Mouse (Mus musculus): Measurements from ENCODE around the gene Lmntd2. TPM values are rescaled to one million over a fixed set of nuclear protein-coding genes. Genes with fewer than 3 reads are reported as not detected.

The Lmntd2 gene
- total RNA-seq, 1 experiment from 2014 or later, result not detected

DNA sequence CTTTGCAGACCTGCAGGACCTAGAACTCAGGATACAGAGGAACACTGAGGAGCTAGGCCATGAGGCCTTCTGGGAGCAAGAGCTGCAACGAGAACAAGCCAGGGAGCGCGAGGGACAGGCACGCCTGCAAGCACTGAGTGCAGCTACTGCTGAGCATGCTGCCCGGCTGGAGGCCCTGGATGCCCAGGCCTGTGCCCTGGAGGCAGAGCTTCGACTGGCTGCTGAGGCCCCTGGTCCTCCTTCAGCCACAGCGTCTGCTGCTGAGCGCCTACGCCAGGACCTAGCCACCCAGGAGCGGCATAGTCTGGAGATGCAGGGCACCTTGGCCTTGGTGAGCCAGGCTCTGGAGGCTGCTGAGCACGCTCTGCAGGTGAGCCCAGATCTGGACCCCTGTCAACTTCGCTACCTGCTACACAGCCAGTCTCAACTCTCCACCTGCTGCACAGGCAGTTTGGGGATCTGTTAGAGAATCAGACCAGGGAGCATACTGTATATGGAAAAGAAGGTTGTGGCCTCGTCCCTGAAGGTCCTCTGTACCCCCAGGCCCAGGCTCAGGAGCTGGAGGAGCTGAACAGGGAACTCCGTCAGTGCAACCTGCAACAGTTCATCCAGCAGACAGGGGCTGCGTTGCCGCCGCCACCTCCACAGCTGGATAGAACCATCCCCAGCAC is 3.6 kb upstream of the Lmntd2 start:
- ATAC-seq (replicated peaks; ENCODE audit: insufficient number of reproducible peaks, low FRiP score, low TSS enrichment, poor library complexity, severe bottlenecking), result no peak

DNA sequence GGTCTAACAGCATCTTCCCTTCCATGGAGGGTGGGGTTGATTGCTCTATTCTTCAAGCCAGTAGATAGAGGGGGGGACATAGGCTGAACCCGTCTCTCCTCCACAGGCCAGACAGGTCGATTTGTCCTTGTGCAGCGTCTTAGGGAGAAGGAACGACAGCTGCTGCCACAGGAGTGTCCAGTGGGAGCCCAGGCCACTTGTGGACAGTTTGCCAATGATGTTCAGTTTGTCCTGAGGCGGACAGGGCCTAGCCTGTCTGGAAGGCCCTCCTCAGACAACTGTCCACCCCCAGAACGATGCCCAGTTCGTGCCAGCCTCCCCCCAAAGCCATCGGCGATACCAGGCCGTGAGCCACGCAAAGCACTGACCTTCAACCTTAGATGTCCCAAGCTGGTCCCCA is 3.0 kb upstream of the Lmntd2 start:
- no peak for ATAC-seq (replicated peaks; ENCODE audit: insufficient number of reproducible peaks, low FRiP score, low TSS enrichment, poor library complexity, severe bottlenecking)

DNA sequence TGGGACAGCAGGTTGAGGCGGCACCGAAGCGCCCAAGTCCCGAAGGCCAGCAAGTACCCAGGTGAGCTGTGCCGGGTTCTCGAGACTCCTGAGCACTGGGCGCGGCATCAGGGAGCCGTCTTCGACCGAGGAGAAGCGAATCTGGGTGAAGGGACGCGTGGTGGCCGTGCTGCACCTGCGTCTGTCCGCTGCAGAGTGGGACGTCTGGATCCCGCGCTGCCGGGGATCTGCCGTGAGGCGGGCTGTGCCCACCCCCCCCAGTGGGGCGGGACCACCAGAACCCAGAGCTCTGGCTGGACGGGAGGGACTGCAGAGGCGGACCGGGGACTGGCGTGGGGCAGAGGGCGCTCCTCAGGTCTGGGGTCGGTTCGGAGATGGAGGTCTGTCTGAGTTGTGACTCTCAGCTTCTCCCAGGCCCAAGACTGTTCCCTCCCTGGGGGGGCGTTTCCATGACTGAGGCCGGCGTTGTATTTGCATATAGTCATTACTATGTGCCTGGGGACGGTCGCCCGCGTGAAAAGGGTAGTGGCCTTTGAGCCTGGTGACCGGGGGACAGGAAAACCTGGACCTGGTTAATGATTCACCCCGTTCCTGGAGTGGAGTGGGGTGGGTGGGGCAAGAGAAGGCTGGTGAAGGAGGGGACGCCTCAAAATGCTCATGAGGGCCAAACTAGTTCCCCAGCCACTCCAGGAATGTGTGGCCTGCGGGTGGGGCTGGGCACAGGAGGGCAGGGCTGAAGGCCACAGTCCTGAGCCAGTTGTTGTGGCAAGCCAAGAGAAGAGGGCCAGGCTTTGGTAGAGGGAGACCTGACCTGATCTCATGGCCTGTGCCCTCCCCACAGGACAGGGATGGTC is 2.2 kb upstream of the Lmntd2 start:
- no peak for ATAC-seq (replicated peaks; ENCODE audit: insufficient number of reproducible peaks, low FRiP score, low TSS enrichment, poor library complexity, severe bottlenecking)

DNA sequence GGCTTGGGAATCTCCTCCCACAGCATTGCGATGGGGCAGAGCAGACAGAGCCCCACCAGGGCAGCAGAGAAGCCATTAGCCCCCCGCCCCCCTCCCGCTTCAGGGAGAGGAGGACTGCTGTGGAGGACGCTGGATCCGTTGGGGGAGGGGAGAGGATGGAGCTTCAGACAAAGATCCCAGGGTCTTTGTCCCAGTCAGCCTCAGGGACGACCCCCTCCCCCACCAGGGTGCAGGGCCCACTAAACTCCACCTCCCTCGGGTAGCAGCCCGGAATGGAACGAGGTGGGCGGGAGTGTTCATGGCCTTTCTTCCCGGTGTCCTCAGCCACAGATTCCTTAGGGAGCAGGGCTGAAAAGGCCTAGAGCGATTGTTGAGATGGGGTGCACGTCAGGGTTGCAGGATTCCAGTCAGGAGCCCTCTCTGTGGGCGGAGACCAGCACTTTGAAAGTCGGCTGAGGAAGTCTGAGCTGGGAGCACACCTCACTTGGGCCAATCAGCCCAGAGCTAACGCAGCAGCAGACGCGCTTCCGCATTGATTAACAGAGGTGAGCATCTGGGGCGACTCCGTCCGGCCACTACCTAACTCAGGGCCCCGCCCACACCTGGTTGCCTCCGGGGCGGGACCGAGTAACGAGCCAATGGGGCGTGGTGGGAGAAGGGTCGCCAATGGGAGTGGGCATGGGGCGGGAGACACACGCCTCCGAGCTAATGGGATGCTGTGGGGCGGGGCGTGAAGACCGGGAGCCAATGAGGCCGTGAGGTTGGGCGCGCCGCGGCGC is 1.4 kb upstream of the Lmntd2 start, which contains the start of gene Rassf7:
Rassf7 (plus strand) TSS at position 760 of the 779 bp plus-strand sequence.
- ATAC-seq (replicated peaks; ENCODE audit: insufficient number of reproducible peaks, low FRiP score, low TSS enrichment, poor library complexity, severe bottlenecking), result peak; percentile 88

DNA sequence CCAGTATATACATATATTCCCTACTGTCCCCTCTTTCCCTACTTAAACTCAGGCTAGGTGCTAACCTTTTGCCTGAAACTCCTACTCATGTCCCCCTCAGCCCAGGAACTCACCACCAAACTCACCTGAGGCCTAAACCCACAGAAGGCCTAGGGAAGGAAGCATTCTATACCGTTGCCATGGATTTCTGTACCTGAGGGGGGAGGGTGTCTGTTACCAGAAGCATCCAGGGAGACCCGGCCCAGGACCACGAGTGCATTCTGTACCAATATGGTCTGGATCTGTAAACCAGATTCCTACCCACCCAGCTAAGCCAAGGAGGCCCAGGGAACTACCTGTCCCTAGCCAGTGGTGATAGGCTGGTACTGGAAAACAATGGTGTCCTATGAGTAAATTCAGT is 430 bp upstream of the Lmntd2 start:
- ATAC-seq (replicated peaks; ENCODE audit: insufficient number of reproducible peaks, low FRiP score, low TSS enrichment, poor library complexity, severe bottlenecking), result no peak

DNA sequence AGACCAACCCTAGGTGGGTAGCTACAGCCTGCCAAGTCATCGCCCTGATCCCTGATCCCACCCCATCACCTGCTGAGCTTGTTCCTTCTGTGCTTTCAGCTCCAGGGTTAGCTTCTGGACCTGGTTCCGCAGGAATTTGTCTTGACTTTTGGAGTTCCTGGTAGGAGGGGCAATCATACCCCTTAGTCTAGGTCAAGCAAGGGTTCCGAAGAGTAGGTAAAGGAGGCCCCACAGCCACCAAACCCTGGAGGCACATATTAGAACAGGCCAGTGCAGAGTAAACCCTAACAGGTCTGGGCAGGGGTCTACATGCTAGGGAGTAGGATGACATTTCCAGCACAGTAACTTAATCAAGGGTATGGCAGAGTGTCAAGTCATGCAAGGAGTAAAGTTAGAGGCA is 747 bp downstream of the Lmntd2 start:
- no peak for ATAC-seq (replicated peaks; ENCODE audit: insufficient number of reproducible peaks, low FRiP score, low TSS enrichment, poor library complexity, severe bottlenecking)

DNA sequence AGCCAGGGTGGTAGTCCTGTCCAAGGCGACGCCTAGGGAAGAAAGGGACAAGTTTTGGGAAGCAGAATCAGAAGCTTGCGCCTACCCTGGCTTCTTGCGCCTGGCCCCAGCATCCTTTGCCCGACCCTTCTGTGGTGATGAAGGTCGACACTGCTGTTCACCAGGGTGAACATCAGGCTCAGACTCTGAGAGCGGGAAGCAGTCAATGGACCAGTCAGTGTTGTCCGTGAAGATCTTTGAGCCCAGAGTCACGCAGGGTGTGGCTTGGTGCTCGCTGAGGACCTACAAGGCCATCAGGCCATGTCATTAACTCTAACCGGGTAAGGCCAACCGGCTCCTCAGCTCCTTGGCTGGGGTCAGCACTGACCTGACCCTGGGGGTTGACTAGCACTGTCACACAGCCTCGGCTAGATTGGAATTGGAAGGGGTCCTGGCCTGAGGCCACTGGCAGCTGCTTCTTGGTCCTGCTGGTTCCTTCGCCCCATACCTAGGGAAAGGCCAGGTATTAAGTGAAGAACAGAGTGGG is 3.2 kb downstream of the Lmntd2 start:
- ATAC-seq (replicated peaks; ENCODE audit: insufficient number of reproducible peaks, low FRiP score, low TSS enrichment, poor library complexity, severe bottlenecking), result no peak

DNA sequence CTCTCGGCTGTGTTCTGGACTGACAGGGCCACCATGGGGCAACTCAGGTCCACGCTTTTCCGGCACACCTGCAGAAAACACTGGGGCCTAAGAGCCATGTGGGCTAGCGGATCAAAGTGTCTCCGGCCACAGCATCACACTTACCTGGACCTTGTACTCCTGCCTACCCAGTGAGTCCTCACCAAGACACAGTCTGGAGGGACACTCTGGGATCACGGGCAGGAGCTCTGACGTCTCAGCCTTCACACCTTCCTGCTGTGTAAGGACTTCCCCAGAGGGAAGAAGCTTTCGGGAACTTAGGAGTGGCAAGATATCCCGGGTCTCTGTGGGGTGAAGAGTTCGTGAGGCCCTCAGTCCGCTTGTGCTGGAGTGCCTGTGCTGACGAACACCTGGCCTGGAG is 3.7 kb downstream of the Lmntd2 start:
- no peak for ATAC-seq (replicated peaks; ENCODE audit: insufficient number of reproducible peaks, low FRiP score, low TSS enrichment, poor library complexity, severe bottlenecking)

DNA sequence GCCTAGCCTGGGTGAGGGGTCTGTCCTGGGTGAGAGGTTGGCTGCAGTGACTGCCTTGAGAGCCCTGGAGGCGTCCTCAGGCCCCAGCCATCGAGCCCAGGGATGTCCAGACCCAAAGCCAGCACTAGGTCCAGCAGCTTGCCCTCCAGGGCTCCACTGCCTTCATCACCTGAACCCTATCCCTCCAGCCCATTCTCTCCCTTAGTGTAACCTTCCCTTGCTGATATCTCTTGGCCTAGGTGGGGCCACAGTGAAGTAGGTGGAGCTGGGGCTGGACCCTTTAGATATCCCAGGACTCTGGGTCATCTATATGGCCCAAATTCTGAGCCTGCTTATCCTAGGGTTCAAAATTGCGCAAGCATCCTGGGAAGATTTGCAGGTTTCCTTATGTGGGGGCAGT is 4.4 kb downstream of the Lmntd2 start:
- ATAC-seq (replicated peaks; ENCODE audit: insufficient number of reproducible peaks, low FRiP score, low TSS enrichment, poor library complexity, severe bottlenecking), result no peak

DNA sequence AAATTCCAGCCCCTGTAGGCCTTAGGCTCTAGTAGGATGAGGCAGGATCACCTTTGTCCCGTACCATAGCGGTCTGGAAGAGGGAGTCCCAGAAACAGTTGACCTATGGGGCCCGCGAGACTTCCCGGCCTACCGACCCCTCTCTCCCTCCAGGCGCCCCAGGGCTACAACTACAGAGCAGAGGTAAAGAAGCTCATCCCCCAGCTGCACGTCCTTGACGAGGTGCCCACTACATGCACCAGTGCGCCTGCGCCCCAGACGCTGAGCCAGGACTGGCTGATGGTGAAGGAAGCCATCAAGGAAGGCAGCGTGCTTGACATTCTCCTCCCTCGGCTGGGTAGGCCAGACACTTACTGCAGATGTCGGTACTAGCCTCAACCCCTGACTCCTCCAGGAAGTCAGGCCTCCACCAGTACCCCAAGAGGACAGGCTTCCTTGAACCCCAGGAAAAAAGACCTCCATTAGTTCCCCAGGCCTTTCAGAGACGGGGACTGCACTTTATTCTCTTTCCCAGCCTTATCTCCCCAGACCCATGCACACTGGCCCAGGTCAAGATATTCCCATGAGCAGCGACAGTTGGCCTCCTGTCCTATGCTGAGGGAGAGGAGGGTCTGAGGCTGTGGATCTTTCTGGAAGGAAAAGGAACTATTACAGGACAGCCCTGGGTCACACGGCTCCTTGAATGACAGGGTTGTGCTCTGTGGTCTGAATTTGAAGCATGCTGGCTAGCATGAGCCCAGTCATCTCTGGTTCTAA is 7.5 kb downstream of the Lmntd2 start:
- ATAC-seq (replicated peaks; ENCODE audit: insufficient number of reproducible peaks, low FRiP score, low TSS enrichment, poor library complexity, severe bottlenecking), result no peak

DNA sequence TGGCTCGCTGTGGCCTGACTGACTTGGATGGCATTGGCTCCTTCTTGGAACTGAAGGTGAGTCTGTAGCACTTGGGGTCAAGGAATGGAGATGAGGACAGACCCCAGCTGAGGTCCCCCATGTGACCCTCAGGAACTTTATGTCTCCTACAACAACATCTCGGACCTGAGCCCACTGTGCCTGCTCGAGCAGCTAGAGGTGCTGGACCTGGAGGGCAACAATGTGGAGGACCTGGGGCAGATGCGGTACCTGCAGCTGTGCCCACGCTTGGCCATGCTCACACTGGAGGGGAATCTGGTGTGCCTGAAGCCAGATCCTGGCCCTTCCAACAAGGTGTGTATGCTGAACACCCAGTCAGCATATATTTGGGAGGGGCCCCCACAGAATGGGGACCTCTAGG is 8.4 kb downstream of the Lmntd2 start:
- no peak for ATAC-seq (replicated peaks; ENCODE audit: insufficient number of reproducible peaks, low FRiP score, low TSS enrichment, poor library complexity, severe bottlenecking)

DNA sequence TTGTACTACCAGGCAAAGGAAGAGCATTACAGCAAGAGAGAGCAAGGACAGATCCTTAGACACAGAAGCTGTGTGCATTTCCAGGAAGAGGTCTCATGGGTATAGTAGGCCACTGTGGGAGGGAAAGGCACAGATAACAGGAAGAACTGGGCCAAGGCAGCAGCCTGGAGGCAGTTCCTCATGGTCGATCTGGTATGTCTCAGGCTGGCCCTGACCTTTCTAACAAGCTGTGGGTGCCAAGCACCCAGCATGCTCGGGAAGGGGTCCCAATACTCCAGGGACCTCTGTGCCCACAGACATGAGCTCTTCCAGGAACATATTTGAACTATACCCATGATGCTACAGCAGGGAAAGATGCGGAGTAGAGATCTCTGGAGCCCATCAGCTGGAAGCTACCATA is 9.3 kb downstream of the Lmntd2 start:
- no peak for ATAC-seq (replicated peaks; ENCODE audit: insufficient number of reproducible peaks, low FRiP score, low TSS enrichment, poor library complexity, severe bottlenecking)

DNA sequence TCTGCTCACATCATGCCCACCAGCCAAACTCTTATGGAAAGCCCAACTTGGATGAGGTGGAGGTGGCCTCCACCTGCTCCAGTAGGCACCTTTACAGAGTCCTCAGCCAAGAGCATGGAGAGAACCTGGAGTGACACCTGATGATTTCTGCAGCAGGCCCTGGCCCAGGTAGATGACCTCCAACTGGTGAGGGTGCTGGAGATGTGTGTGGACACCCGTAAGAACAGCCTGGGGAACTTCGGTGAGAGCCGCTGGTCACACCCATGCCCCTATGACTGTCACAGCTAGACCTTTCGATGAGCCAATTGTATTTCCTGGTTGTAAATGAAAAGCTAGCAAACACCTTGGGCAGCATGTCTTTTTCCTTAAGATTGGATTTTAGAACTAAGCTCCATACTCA is 15.8 kb downstream of the Lmntd2 start:
- no peak for ATAC-seq (replicated peaks; ENCODE audit: insufficient number of reproducible peaks, low FRiP score, low TSS enrichment, poor library complexity, severe bottlenecking)

DNA sequence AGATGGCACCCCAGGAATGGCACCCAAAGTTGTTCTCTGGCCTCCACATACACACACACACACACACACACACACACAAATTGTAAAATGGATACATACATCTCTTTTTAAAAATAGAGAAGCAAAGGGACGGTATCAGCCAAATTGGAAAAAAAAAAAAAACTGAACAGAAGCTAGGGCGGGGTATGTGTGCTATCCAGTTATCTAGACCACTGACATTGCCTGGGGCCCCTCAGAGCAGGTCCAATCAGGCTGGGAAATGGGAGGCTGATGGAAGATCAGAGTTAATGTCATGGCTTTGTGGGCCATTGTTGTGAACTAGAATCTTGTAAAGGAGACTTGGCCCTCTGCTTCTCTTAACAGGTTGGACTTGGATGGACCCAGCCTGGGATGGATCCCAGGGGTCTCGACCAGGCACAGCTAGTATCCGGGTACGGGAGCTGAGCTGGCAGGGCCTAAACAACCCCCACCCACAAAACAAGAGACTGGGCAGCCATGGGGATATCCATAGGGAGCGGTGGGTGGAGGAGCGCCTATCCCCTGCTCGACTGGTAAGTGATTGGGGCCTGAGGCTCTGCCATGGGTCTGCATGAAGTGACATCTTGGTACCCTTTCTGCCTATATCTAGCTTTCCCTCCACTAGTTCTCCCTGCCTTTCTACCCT is 17.1 kb downstream of the Lmntd2 start:
- ATAC-seq (replicated peaks; ENCODE audit: insufficient number of reproducible peaks, low FRiP score, low TSS enrichment, poor library complexity, severe bottlenecking), result no peak

DNA sequence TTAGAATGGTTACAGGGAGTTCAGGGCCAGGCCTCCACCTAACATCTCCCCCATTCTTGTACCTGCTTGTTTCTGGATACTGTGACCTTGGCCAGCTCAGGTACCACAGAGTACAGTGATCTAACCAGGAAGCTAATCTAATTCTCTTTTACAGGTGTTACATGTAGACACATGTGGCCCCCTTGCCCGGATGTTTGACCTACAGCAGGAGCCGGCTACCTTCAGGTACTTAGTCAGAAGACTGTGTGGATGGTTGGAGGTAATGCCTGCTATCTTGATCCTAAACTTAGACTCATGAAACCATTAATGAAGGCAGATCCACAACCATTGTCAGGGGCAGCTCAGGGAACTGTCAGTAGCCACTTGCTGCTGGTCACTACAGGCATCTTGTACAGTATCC is 18.1 kb downstream of the Lmntd2 start:
- ATAC-seq (replicated peaks; ENCODE audit: insufficient number of reproducible peaks, low FRiP score, low TSS enrichment, poor library complexity, severe bottlenecking), result no peak

DNA sequence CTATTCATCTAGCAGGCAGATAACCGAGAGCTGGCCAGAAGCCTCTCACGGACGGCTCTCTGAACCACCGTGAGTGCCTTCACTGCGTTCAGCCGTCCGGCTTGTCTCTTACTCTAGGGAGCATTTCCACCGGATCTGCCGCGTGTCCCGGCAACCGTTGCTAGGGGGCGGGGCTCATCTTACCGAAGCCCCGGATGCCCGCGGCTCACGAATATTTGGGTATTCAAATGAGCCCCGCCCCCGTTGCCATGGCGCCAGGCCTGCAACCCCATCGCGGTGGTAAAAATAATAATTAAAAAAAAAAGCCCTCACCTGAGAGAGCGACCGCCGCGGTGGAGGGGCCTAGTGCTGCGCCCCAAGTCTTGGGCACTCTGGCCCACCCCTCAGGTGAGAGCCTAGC is 19.1 kb downstream of the Lmntd2 start:
- ATAC-seq (replicated peaks; ENCODE audit: insufficient number of reproducible peaks, low FRiP score, low TSS enrichment, poor library complexity, severe bottlenecking), result peak; percentile 47

DNA sequence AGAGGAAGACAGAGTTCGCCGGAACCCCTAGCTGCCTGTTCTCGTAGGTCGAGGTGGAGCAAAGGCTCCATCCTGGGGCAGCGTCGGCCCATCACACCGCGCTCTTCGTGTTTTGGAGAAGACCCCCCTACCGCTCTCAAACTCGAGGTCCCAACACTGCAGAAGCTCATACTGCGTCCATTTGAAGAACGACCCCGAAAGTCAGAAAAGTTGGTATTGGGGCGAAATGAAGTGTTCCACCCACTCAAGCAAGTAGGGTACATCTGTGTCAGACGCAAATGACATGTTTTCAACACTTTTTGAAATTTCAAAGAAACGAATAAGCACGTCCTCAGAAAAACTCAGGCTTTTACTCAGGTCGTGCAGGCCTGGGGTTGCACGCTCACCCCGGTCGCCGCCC is 19.5 kb downstream of the Lmntd2 start:
- no peak for ATAC-seq (replicated peaks; ENCODE audit: insufficient number of reproducible peaks, low FRiP score, low TSS enrichment, poor library complexity, severe bottlenecking)

DNA sequence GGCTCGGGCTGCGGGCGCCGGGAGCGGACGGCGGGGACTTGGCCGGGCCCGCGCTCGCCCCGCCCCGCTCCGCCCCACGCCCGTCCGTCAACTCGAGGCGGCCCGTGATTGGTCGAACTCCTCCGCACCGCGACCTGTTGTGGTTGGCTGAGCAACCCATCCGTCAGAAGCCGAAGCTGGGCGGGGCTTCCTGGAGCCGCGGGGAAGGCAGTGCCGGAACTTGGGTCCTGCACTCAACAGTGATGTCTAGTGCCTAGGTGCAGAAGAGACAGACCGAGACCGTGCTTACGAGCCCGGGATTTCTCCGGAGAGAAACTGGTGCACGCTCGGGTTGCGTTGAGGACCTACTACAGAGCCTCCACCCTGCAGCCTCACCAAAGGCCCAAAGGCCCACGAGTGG is 19.9 kb downstream of the Lmntd2 start, which contains the start of the genes Hras and Lrrc56:
Hras (minus strand) TSS at position 58 of the 400 bp plus-strand sequence.
Lrrc56 (plus strand) TSS at position 210 of the 400 bp plus-strand sequence.
- ATAC-seq (replicated peaks; ENCODE audit: insufficient number of reproducible peaks, low FRiP score, low TSS enrichment, poor library complexity, severe bottlenecking), result peak; percentile 87
